Mouse (Mus musculus) spleen, adult 2 months (tissue): ENCODE data around the gene Ncf1.

Source experiments
- CTCF ChIP-seq: fragments of 200-500 bp; IDR thresholded peaks from 2 replicates; pipeline ENCODE4 v1.5.1; 2011; ENCODE audit warnings: mild to moderate bottlenecking, inconsistent platforms; ENCODE audit not compliant: insufficient read depth, insufficient read length, insufficient replicate concordance; ENCODE audit errors: extremely low read depth
- POLR2A ChIP-seq: fragments of 200-500 bp; IDR thresholded peaks from 2 replicates; pipeline ENCODE4 v1.6.1; 2011; ENCODE audit warnings: low read depth, low read length, inconsistent platforms

- TF ChIP-seq POLR2A (no peak), CTCF (no peak)
Measured at GRCm38 (mm10) chr5:134244890-134245289, 15.5 kb upstream of the Ncf1 start.
